Mouse (Mus musculus) ZHBTc4 (cell line): ENCODE data around the gene Foxd3.

ENCODE experiments used
- DNase-seq: peaks from one replicate; pipeline ENCODE4 v3.0.0-alpha.2; 2011; ENCODE audit warnings: low read depth, low spot score

Foxd3 gene

DNA sequence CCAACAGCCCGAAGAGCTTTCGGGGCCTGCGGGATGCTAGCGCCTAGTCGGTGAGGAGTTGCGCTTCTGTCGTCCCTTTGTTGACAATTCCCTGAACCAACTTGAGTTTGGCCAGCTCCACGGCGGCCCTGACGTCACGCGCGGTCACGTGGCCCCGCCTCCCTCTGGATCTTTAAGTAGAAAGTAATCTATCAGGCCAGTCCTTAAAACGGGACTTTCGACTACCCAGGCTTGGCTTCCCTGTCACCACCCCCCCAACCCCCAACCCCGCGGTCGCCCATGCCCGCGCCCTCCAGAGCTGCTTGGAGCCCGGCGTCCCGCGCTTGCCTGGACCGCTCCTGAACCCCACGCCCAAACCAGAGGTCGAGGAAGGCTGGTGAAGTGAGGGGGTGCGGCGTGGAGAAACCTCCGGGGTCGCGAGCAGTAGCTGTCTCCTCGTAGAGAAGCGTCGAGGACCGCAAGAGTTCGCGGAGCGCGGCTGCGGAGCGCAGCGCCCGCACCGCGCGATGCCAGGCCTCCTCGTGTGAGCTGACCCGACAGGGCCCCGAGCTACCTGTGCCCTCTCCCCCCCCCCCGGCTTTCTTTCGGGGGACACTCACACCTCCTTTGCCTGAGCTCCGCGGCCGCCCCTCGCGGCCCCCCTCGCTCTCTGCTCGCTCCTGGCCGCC lies at the start of gene Foxd3:
TSS of gene Foxd3 (plus strand) at position 363 of the 668 bp plus-strand sequence.
- peak; percentile 93 for DNase-seq

DNA sequence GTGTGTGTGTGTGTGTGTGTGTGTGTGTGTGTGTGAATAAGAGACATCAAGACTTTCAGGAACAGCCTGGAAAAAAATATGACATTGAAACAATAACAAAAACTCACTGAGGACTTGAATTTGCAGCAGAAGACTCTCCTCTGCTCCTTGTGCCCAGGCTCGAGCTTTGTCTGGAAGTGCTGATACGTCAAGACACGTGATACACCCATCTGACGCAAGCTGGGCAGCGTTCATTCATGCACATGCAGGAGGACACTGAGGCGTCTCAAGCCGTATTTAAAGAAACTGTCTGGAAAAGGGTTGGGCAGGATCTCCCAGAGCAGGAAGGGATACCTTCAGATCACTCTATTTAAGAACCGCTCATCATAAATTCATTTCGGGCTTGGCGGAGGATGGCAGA lies 43.9 kb upstream of the Foxd3 start:
- DNase-seq: no peak

DNA sequence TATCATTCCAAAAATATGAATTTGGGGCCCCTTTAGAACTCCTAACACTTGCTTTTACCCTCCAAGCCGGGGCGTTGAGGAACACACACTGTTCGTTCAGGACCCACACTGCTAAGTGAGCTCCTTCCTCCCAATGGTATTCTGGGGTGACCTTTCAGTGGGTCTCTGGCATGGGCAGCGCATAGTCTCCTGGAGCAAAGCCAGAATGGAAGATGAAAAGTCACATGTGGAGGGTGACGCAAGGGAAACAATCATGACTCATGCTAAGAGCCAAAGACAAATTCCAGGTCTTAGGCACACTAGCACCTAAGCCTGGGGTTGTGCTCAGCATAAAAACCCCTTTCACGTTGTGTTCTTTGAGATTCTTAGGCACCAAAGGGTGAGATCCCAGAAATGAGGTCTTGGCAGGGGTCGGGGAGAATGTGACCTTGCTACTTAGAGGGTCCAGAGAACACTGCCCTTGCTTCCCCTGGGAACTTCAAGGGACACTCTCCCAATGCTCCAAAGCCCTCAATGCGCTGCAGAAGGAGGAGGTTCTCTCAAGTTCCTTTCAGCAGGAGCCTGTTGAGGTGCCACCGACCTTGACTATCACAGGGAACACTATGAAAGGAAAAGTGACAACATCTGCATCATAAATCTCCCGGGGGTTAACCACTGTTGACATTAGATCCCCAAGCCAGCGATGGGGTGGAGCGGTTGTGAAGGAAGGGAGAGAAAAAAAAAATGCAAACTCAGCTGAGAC lies 43.3 kb upstream of the Foxd3 start:
- no peak for DNase-seq

DNA sequence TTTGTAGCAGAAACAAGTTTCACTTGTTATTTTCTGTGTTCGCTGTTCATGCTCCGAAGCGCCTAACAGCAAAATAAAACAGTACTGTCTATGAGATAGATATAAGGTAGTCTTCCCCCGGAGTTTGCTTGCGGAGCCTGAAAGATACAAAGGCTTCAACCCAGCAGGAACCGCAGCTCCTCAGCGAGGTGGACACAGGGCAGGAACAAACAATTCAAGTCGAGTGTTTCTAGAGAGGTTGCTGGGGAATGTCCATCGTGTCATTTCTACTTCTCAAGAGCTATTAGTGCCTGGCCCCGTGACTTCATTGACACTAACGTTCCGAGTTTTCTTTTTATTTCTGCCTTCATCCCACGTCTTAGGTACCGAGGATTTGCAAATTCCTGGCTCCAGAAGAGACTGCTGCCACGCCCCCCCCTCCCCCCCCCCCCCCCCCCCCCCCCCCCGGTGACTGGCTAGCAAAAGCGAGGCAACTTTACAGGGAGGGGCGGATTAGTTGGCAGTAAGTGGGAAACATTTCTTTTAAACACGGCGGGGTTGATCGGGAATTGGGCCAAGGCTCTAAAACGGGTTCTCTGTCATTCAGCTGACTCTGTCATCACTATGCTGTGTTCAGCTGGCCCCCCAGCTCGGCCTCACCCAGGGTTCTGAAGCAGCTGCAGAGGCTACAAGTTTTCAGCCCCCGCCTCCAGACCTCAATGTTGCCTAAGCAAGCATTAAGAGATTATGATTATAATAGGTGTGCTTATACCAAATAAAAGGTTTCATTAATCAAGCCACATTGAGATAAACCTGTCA lies 29.9 kb upstream of the Foxd3 start:
- no peak for DNase-seq

DNA sequence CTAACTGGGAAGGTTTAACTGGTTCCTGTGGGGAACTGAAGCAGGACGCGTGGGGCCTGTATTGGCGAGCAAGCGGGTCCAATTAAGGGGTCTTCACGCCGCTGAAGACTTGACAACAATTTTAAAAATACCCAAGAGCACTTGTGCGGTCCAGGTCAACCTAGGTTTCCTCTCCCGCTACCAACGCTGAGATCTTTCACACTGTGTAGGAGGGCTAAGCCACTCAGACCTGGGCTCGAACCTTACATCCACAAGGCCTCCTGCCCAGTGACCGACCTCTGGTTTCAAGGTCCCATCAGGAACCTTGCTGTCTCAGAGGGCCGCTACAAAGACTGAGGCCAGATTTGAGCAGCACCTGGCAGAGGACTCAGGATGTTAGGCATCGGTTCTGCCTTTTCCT lies 29.0 kb upstream of the Foxd3 start:
- DNase-seq: no peak

DNA sequence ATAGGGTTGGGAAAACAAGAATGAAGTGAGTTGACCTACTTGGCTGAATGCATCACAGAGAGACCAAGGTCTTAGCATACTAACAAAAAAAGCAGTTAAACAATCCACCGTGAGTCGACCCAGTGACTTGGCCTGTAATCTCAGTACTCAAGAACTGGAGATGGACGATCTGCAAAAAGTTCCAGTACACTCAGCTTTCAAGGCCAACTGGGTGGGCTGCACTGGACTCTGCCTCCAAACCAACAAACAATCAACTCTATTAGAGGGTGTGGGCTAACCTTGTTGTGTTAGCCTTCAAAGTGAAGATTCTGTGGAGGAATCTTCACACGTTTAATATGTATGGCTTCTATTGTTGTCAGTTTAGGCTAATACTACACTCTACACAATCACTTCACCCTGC lies 20.1 kb upstream of the Foxd3 start:
- peak; percentile 98 for DNase-seq

DNA sequence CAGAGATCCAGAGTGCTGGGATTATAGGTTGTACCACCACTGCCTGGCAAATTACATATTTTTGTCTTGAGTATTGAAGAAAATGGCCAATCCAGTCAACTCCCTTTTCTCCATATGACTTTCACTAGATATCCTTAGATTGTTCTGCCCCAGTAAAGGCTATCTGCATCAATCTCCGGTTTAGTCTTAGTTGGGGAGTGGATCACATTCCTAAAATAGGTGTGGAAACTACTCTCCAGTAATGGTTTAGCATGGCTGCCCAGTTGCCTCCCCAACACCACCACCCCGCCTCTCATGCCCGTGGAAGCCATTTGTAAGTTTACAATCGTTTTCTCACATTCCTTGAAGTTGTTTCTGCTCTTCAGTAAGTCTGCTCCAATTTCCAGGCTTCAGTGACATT lies 19.4 kb upstream of the Foxd3 start:
- DNase-seq: peak; percentile 93

DNA sequence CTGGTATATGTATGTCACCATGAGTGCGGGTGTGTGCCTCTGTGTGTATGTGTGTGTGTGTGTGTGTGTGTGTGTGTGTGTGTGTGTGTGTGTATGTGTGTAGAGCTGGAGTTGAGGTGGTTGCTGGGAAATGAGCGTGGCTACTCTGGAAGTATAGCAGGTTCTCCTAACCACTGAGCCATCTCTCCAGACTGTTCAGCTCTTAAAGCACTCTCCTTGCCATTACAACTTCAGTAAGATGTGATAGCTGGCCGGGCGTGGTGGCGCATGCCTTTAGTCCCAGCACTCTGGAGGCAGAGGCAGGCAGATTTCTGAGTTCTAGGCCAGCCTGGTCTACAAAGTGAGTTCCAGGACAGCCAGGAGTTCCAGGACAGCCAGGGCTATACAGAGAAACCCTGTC lies 15.5 kb upstream of the Foxd3 start:
- DNase-seq: peak; percentile 69

DNA sequence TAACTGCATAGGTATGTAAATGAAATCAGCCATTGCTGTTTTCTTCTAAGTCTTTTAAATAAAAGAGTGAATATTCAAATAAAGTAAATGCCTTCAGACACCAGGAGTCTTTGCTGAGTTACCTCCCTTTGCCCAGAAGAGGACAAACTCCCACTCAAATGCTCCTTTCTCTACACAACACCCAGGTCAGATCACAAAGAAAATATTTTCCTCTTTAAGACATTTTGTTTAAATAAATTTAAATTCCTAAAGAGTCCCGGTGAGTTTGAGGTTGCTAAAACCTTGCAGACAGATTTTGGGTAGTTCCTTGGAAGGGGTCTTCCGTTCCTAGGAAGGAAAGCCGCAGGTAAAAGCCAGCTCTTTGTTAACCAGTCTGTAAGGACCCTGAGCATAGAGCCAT lies 14.2 kb upstream of the Foxd3 start:
- DNase-seq: peak; percentile 80

DNA sequence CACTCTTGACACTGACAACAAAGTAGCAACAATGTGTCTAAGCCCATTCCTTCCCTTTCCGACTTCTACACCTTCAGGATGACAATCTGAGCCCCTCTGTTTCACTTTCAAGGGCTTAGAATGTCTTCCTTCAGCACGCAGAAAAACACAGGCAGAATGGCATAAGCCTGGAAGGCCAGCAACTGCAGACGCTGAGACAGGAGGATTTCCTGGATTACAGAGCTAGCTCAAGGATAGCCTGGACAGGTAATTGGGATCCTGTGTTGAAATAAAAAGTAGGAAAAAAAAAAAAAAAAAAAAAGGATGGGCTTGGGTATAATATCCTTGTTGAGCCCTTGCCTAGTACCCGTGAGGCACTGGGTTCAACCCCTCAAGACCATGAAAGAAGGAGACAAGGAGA lies 10.5 kb upstream of the Foxd3 start:
- no peak for DNase-seq

DNA sequence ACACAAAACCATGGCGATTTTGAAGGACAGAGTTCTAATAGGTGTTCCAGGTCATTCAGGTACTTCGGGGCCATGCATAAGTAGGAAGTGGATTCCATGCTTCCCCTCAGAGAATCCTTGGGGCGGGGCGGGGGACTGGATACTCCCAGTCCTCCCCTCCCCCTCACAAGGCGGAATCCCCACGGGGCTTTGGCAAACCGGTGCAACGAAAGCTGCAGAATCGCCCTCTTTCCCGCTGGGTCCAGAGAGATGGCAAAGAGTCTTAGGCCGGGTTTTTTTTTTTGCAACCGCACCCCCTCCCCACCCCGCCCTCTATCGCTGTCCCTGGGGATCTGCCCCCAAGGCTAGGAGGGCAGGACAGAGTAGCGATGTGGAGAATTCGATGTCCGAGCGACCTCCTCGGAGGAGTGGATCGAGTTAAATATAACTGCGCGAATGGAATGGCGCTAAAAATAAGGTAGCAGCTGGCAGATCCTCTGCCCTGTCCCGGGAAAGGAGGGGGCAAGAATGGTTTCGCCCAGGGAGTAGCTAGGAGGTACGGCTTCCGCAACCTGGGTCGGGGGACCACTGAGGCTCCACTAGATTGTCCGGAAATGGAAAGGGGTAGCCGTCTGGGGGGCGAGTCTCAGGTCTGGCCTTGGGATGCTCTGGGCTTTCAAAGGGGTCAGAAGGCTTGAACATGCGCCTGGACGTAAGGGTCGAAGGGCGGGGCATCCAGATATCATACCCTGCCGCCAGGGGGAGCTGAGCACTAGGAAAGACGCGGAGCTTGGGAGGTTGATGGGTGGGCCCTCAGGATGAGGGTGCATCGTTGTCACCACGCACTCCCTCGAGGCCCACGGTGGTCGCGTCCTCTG lies 5.8 kb upstream of the Foxd3 start:
- peak; percentile 90 for DNase-seq

DNA sequence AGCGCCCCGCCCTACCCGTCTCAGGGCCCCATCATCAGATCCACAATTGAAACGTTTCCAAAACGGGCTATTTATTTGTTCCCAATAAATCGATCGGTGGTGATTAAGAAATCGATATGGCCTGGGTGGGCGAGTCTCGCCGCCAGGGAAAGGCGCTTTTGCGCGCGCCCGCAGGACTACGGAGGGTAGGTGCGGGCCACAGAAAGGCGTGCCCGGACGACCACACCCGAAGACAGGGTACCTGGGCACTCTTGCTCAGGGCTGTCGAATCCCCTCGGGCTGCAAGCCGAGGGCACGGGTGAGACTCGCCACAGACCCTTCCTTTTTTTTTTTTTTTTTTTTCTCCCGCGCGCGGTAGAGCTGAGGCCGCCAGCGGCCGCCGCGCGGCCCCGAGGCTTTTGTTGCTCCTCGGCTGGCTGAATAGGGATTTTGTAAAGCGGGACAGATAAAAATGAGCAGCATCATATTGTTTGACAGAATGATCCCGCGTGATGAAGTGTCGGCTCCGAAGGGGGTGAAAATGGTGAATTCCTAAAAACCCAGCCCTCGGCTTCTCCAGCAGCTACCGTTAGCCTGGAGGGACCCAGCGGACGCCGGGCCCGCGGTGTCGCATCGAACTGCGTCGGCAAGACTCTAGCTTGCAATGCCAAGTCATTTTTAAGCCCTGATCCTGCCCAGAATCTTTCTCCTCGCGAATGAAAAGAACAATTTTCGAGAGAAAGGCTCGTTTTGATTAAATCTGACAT lies 5.0 kb upstream of the Foxd3 start:
- DNase-seq: no peak

DNA sequence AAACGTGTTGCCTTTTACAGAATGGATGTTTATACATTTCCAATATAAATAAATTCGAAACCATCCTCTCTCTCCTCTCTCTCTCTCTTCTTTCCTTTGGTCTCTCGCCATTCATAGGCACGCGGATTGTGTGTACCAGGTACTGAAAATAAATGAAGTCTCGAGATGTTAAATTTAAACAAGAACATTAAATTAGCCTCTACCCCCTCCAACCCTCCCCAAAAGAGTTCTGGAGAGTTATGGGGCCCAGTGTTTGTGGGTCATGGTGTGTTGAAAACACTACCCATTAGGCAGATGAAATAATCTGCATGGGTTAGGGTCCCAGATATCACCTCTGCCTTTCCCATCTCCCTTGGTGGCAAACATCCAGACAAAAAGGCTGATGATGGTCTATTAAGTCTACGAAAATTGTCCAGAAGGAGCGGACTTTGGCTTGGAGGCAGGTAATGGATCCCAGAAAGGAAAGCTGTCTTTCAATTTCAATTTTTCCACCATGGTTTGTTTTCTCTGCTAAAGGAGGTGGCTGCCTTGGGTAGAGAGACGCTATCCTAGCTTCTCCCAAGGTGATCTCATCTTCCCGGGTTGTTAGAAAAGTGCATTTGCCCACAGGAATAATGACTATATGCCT lies 4.2 kb upstream of the Foxd3 start:
- DNase-seq: no peak

DNA sequence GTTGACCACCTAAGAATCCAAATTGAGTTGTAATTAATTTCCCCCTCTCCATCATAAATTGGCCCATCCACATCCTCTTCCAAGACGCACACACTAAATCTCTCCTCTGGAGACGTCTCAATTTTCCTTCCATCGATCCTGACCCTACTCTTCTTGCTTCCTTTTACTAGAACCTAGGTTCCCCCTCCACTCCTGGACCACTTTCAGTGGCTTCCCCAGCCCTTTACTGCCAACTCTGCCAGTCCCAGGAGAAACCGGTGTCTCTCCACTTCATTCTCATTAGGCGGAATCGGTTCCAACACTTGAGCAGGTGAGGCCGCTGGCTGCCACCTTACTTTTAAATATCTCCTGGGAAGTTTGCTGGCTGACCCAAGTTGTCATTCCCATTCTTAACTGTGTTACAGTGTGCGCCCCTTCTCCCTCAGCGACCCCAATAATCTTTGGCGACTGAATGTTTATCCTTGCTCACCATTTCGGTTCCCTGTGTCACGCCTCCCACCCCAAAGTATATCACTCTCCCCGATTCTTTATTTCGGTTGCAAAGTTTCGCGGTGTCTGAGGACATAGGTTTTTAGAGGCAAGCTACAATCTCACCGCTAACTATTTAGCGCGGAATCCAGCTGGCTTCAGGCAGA lies 3.4 kb upstream of the Foxd3 start:
- DNase-seq: no peak

DNA sequence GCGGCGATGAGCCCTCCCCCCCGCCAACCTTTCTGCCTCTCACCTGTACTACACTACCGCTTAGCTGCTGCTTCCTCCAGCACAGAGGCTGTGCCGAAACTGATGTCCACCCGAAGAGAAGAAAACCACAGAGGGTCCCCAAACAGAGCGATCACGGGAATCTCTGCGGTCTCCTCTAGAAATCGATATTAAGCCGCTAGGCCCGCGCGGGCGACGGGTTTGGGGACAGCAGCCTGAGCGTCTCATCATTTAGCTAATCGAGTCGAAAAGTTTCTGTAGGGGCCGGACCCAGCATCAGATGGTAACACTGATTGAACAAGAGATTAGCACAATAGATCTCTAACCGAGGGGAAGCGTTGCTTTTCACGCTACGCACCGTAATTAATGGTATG lies 2.9 kb upstream of the Foxd3 start:
- no peak for DNase-seq

DNA sequence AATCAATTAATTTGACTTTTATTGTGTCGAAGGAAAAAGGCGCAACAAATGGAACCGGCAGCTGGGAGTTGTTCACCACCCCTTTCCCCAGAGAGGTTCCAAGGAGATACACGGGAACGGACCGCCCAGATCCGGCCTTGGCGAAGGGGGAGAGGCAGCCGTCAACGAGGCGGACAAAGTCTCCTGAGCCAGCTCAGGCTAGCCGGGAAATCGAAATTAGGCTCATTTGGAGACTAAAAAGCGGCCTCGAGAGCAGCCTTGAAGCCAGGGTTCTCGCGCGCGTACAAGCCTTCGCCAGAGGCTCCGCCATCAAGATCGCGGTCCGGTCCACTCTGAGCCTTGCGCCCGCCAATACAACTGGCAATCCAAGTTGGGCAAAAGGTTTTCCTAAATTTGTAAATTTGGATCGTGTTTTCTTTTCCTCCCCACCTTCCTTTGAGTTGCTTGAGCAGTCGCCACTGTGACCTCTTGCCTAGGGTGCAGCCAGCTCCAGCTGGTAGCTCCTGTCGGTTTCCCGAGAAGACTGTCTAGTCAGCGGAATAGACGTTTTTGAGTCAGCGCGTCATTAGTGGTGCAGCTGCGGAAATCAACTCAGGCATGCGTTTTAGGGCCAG lies 2.4 kb upstream of the Foxd3 start:
- DNase-seq: peak; percentile 83

DNA sequence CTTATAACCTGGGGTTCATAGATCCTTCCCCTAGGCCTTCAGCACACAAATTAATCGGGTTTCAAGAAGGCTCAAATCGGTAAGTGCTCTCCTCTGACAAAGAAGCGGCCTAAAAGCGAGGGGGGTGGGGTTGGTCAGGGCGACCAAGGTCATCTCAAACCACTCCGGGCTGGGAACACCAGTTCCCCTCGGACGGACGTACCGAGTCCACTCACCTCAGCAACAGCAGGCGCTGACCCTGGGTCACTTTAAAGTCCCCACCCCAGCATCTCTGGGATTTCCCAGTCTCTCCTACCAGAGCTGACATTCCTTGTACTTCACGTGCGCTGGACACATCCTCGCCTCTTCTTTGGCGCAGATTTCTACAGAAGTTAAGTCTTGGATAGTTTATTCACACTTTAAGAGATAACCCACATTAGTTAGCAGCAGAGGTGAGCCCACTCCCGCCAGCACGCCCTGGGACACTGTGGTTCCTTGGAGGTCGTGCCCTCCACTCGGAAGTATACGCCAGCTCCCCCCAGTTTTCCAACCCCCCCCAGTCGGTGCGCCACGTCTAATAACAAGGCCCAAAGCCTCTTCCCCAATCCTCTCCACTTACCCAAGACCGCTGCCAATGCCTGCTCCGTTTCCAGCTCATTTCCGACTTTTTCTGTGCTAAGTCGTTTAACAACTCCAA lies 1.3 kb upstream of the Foxd3 start:
- DNase-seq: no peak

DNA sequence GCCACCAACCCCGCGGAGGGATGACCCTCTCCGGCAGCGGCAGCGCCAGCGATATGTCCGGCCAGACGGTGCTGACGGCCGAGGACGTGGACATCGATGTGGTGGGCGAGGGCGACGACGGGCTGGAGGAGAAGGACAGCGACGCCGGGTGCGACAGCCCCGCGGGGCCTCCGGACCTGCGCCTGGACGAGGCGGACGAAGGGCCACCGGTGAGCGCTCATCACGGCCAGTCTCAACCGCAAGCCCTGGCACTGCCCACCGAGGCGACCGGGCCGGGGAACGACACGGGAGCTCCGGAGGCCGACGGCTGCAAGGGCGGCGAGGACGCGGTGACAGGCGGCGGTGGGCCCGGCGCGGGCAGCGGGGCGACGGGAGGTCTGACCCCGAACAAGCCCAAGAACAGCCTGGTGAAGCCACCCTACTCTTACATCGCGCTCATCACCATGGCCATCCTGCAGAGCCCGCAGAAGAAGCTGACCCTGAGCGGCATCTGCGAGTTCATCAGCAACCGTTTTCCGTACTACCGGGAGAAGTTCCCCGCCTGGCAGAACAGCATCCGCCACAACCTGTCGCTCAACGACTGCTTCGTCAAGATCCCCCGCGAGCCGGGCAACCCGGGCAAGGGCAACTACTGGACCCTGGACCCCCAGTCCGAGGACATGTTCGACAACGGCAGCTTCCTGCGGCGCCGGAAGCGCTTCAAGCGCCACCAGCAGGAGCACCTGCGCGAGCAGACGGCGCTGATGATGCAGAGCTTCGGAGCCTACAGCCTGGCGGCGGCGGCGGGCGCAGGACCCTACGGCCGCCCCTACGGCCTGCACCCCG lies 718 bp downstream of the Foxd3 start:
- DNase-seq: peak; percentile 79
